Mouse (Mus musculus) natural killer cell, adult 2 months (primary cell): ENCODE measurements around the gene Npnt.

Source experiments
- DNase-seq, 2 experiments: peaks; one replicate each; pipeline ENCODE4 v3.0.0; 2022; ENCODE audit warnings: low spot score in 2 of 2

Npnt gene

GRCm38 (mm10) chr3:132856651-132857050 is 93.4 kb downstream of the Npnt start:
- no peak for DNase-seq

GRCm38 (mm10) chr3:132855458-132856212 is 94.5 kb downstream of the Npnt start:
- no peak for DNase-seq

- DNase-seq, result no peak
Measured at GRCm38 (mm10) chr3:132854271-132854670, 95.8 kb downstream of the Npnt start.

- DNase-seq, result no peak
Measured at GRCm38 (mm10) chr3:132851841-132852728, 98.0 kb downstream of the Npnt start.

- no peak for DNase-seq
Measured at GRCm38 (mm10) chr3:132851417-132851816, 98.7 kb downstream of the Npnt start.

GRCm38 (mm10) chr3:132850431-132850830 is 99.7 kb downstream of the Npnt start:
- DNase-seq, result no peak

- no peak for DNase-seq
Measured at GRCm38 (mm10) chr3:132849669-132850068, 100.4 kb downstream of the Npnt start.

- DNase-seq, result no peak
Measured at GRCm38 (mm10) chr3:132842676-132843075, 107.4 kb downstream of the Npnt start.

- DNase-seq, result no peak
Measured at GRCm38 (mm10) chr3:132839516-132839915, 110.6 kb downstream of the Npnt start.

GRCm38 (mm10) chr3:132838656-132839417 is 111.3 kb downstream of the Npnt start:
- DNase-seq, result no peak

- no peak for DNase-seq
Measured at GRCm38 (mm10) chr3:132837134-132837533, 113.0 kb downstream of the Npnt start.

- no peak for DNase-seq
Measured at GRCm38 (mm10) chr3:132835118-132835794, 114.8 kb downstream of the Npnt start.
